Mouse (Mus musculus) embryo, embryonic 11.5 days (tissue): ENCODE results near the gene P4hb.
"Not testable (repeated sequence)": the region's sequence is repeated elsewhere in the genome, so short reads cannot be mapped to it uniquely, and the experiment has no call there.

Experiments
- DNase-seq: peaks from one replicate; pipeline ENCODE4 v3.0.0-alpha.2; 2012; ENCODE audit warnings: low read depth, low spot score

P4hb gene

GRCm38 (mm10) chr11:120573585-120574277, 678 bp upstream of the P4hb start:
- DNase-seq, result no peak

DNA sequence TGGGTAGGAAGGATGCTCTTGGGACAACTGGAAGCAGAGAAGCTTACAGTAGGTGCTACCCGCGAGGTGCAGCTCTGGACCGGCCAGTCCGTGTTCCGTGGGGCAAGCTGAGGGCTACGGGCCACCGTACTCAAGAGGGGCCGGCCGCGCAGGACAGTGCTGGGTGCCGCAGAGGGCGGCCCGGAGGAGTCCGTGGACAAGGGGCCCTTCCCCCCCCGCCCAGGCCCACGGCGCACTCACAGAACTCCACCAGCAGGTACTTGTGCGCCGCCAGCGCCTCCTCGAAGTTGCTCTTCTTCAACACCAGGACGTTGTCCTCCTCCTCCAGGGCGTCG, 669 bp downstream of the P4hb start:
- no peak for DNase-seq

DNA sequence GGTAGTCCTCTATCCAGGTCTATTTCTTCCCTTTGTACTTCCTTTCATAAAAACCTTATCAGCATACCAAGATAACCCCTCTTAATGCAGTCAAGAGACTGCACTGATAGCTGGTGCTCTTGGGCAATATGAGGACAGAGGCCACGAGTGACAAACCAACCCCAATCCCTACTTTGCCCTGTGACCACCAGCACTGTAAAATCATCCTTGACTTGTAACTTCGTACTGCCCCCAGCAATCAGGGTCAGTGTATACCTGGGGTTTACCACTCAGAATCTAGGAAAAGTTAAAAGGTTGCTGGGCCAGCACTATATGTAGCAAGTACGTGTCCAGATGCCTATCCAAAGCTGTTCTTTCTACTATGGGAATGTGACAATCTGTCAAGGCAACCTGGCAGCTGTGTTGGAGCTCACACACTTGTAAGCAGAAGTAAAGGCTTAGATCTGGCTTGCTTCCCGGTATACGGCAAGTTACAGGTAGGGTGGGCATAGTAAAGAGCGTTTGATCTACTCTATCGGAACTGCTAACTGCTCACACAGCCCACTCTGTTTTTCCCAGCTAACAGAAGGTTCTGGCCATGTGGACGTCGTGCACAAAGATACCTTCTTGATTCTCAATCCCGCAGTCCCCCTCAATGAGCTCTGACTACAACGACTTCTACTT, 1.2 kb downstream of the P4hb start:
- no peak for DNase-seq

DNA sequence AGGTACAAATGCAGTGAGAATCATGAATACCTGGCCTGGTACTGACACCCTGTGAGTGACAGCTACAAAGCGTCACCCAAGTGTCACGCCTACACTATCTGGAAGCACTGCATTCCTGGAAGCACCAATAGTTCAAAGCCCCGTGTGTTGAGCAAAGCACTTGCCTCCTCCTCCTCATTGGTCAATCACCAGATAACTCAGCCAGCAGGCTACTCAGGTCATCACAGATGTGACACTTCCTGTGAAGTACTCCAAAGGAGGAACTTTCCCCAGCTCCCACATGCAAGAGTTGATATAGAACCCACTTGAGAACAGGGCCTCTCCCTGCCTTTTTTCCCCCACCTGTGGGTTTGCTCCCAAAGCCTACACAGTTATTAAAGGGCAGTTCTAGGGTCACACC, 1.9 kb downstream of the P4hb start:
- no peak for DNase-seq

- DNase-seq, result no peak
These were observed 4.7 kb downstream of the P4hb start for GRCm38 (mm10) chr11:120568324-120568723.

- DNase-seq, result no peak
These were observed 7.9 kb downstream of the P4hb start for GRCm38 (mm10) chr11:120565114-120565513.

- no peak for DNase-seq
These were observed 10.1 kb downstream of the P4hb start for GRCm38 (mm10) chr11:120562949-120563348.

GRCm38 (mm10) chr11:120560952-120561728, 11.9 kb downstream of the P4hb start:
- DNase-seq, result no peak

- not testable (repeated sequence) for DNase-seq
These were observed 14.2 kb downstream of the P4hb start for GRCm38 (mm10) chr11:120558843-120559242.

- no peak for DNase-seq
These were observed 17.8 kb downstream of the P4hb start for GRCm38 (mm10) chr11:120555260-120555659.

- DNase-seq, result no peak
These were observed 18.2 kb downstream of the P4hb start for GRCm38 (mm10) chr11:120554834-120555233.

DNA sequence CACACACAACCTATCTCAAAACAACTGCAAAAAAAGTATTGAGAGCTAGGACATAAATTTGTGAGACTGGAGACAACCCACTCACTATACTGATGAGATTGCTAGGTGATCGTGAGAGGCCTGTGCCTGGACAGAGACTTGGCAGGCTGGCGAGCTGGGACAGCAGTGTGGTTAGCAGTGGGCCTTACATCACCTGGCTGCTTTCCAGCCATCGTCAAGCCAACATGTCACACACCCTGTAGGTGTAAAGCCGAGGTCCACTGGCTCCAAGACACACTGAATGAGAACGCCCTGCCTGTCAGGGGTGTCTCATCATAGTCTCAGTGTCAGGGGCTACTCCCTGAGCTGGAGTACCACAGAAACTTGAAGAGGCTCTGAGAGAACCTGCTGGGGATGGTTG, 20.3 kb downstream of the P4hb start:
- DNase-seq, result no peak

- no peak for DNase-seq
These were observed 22.1 kb downstream of the P4hb start, which contains the start of gene Ppp1r27 for GRCm38 (mm10) chr11:120550810-120551440. Ppp1r27 (minus strand) TSS chr11:120551132.

DNA sequence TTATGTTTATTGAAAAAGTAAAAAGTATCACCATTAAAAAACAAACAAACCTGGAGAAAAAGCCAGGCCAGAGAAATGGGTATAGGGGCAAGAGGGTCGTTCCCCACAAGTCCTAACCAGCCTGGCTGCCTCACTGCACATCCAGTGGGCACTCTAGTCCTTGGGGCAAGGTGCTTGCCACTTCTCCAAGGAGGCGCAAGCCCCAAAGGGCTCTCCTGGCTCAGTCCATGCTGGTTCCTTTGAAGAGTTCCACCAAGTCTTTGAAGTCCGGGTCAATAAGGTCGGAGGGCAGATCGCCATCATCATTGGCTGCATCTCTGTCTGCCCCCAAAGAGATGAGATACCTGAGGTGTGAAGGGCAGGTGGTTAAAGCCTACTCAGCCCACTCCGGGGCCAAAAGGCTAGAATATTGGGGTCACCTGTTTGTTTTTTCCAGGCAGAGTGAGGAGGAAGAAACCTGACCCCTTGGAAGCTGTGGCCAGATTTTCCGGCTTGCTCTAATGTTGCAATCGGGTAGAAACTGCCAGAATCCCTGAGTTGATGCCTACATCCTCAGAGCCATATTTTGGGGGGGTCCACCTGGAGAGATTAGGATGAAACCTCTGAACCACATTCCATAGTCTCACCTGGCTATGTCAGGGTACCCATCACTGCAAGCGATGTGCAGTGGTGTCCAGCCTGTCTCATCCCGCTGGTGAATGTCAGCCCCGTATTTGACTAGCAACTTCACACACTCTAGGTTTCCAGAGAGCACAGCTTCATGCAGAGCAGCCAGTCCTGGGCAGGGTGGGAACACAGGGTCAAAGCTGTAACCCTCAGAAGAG, 22.9 kb downstream of the P4hb start:
- no peak for DNase-seq

GRCm38 (mm10) chr11:120549168-120549945, 23.7 kb downstream of the P4hb start, which contains the start of gene Mcrip1:
Mcrip1 (minus strand) TSS chr11:120549727.
- peak; percentile 81 for DNase-seq

DNA sequence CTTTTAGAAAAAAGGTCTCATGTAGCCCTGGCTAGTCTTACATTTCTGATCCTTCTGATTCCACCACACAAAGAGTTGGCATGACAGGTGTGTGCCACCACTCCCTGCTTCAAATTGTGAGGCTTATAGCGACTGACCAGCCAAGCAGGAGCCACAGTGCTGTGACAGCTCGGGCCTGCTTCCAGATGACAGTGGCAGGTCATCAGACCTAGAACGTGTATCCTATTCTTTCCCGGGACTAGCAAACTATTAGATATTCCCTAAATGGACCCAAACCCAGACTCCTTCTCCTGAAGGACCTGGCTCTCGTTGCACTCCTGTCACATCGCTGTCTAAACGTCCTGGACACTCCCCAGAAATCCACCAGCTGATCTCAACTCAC, 24.3 kb downstream of the P4hb start:
- no peak for DNase-seq

DNA sequence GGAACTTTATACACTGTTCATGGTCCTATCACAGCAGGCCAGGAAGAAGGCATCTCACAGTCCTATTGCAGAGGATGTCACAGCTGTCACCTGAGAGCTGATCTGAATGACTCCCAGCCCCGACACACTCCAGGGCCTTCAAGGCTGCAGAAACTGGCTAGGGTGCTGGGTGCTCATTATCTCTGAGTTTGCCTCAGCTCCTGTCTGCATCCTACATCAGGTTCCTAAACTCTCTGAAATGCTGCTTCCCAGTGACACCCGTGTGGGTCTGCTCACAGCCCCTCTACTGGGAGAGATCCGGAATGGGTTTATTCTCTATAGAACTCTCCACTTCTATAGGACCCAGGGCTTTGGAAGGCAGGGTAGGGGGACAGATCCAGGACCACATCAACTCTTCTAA, 24.8 kb downstream of the P4hb start:
- DNase-seq, result no peak

DNA sequence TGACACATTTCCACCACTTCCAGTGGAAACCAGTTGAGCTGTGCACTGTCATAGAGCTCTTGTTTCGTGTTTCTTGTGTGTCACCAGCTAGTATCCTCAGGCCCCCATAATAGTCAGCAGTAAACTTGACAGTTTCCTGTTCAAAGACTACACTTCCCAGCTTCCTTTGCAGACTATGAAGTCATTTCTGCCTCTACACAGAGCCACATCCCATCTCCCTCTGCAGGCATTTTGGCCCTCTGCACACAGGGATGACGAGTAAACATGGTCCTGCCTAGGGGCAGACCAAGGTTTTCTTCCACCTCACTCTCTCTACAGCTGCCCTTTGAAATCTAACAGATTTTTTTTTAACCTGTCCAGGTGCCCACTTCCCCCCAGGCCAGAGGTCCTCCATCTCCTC, 25.6 kb downstream of the P4hb start:
- DNase-seq, result no peak

GRCm38 (mm10) chr11:120545964-120546363, 27.1 kb downstream of the P4hb start:
- no peak for DNase-seq

DNA sequence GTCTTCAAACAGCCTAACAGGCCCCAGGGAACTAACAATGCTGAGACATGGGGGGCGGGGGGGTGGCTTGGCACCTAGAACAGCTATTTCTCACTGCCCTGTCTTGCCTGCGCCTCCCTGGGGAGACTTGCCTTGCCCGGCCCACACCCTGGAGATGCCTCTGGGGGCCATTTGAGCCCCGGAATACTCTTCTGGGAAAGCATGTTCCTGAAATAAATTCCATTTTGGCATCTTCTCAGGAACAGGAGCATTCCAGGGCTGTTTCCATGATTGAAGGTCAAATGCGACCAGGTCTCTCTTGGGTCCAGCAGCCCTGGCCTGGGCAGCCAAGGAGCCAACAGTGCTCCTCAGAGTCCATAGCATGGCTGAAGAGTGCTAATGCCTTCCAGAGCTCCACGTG, 30.7 kb downstream of the P4hb start:
- DNase-seq, result no peak

GRCm38 (mm10) chr11:120541907-120542306, 31.1 kb downstream of the P4hb start:
- no peak for DNase-seq
